Mouse (Mus musculus) liver, adult 2 months (tissue): ENCODE results near the gene Klhdc7a.

Source experiments
- CTCF ChIP-seq: fragments of 200-500 bp; IDR thresholded peaks from 2 replicates; pipeline ENCODE4 v1.5.1; 2011; ENCODE audit warnings: low read depth, low read length, control low read depth
- POLR2A ChIP-seq: fragments of 200-500 bp; IDR thresholded peaks from 2 replicates; pipeline ENCODE4 v1.6.1; 2011; ENCODE audit warnings: low read length, control low read depth; ENCODE audit not compliant: insufficient read depth; ENCODE audit errors: extremely low read depth

DNA sequence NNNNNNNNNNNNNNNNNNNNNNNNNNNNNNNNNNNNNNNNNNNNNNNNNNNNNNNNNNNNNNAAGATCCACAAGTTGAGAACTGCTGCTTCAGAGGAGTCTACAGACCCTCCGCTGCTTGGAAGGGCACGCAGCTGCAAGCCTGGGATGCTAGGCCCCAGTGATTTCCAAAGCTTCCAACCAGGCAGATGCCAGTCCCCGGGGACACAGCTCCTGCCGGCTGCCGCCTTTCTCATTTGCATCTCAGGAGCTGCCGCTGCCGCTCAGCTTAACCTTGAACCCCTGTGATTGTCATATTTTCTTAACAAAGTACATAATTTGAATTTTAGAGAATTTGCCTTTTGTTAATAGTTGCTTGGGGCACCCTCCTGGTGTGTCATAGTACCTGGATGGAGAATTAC is 19.1 kb upstream of the Klhdc7a start:
- TF ChIP-seq POLR2A (no peak), CTCF (no peak)
